Mouse (Mus musculus): Measurements from ENCODE around the gene Selenoo. TPM values are rescaled to one million over a fixed set of nuclear protein-coding genes. Genes with fewer than 3 reads are reported as not detected.

The Selenoo gene
- total RNA-seq, 1 experiment from 2014 or later, result 23.8 TPM

DNA sequence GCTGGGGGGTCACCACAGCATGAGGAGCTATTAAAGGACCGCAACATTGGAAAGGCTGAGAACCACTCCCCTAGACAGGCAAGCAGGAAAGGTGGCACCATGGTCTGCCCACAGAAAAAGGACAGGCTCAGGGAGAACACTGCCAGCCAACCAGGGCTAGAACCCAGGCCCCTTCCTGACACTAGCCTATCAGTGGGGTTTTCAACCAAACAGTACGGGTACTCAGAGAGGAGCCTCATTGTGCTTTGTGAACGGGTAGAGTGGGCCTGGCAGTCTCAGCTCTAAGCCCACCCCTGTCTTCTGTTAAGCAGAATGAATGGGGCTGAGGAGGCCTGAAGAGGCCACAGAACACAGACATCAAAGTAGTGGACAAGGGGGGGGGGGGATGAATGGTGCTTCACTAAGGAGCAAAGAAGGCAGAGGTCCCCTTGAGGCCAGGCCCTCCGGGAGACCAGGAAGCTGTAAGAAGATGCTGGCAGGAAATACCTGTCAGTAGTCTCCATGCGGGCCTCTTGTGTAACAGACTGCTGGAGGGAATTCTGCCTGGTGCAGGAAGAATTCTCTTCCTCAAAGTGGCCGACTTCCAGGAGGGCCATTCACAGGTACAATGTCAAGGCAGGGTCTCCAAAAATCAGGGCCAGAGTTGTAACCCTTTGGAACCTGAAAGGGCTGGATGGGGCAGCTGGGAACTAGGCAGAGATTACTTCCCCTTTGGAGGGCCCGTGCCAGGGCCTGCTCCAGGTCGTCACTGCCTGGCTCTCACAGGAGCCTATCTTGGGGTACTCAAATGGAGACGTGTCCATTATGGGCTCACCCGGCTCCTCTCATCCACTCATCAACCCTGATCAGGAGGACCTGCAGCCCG is 14.0 kb upstream of the Selenoo start, which contains the start of gene Trabd:
TSS of gene Trabd (plus strand) at position 512 of the 865 bp plus-strand sequence.
- no peak for ATAC-seq (replicated peaks; ENCODE audit: insufficient number of reproducible peaks, low FRiP score, low TSS enrichment, poor library complexity, severe bottlenecking)

DNA sequence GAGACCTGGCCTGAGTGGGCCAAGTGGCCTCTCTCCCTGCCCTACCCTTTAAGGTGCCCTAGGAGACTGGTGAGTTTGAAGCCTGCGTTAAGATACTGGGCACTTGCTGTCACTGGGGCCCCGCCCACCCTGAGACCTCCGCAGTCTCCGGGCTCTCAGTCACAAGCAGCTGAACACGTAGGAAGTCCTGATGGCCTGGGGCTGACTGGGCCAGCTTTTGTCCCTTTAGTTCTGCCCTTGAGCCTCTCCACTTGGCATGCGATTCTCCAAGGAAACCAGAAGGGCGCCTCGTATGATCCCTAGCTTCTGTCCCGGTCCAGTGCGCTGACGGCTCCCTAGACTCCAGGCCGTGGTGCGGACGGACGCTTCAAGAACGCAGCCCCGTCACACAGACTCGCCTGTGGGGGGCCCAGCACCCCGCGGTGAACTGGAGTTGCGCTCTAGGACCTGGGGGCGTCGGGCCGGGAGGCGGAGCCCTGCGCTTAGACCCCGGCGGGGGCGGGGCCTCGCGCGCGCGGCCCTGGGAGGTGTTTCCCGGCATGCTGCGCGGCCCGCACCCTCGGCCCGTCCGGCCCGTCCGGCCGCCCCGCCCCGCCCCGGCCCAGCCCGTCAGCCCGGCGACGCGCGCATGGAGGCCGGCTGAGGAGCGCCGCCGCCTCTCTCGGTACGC is 13.3 kb upstream of the Selenoo start:
- ATAC-seq (replicated peaks; ENCODE audit: insufficient number of reproducible peaks, low FRiP score, low TSS enrichment, poor library complexity, severe bottlenecking), result peak; percentile 59

GRCm38 (mm10) chr15:89076156-89076731 is 12.6 kb upstream of the Selenoo start:
- ATAC-seq (replicated peaks; ENCODE audit: insufficient number of reproducible peaks, low FRiP score, low TSS enrichment, poor library complexity, severe bottlenecking), result no peak

- peak; percentile 54 for ATAC-seq (replicated peaks; ENCODE audit: insufficient number of reproducible peaks, low FRiP score, low TSS enrichment, poor library complexity, severe bottlenecking)
These were observed 10.6 kb upstream of the Selenoo start for GRCm38 (mm10) chr15:89078208-89078836.

- ATAC-seq (replicated peaks; ENCODE audit: insufficient number of reproducible peaks, low FRiP score, low TSS enrichment, poor library complexity, severe bottlenecking), result no peak
These were observed 5.0 kb upstream of the Selenoo start for GRCm38 (mm10) chr15:89083906-89084305.

DNA sequence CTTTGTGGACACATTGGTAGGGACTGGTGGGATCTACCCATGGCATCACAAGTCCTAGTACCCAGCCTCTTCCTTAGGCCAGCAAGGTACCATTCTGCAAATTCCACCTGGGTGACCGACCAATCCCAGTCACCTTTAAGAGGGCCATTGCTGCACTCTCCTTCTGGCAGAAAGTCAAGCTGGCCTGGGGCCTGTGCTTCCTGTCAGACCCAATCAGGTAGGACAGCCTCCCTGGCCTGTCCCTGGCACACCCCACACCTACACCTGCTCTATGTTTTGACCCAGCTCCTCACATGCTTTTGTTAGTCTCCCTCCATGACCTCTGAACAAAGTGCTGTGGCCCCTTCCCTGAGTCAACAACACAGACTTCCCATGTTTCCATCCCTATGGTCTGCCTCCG is 4.1 kb upstream of the Selenoo start:
- ATAC-seq (replicated peaks; ENCODE audit: insufficient number of reproducible peaks, low FRiP score, low TSS enrichment, poor library complexity, severe bottlenecking), result no peak

- ATAC-seq (replicated peaks; ENCODE audit: insufficient number of reproducible peaks, low FRiP score, low TSS enrichment, poor library complexity, severe bottlenecking), result no peak
These were observed 566 bp downstream of the Selenoo start for GRCm38 (mm10) chr15:89089248-89090051.

- no peak for ATAC-seq (replicated peaks; ENCODE audit: insufficient number of reproducible peaks, low FRiP score, low TSS enrichment, poor library complexity, severe bottlenecking)
These were observed 1.8 kb downstream of the Selenoo start for GRCm38 (mm10) chr15:89090662-89091061.

GRCm38 (mm10) chr15:89092181-89092580 is 3.3 kb downstream of the Selenoo start:
- no peak for ATAC-seq (replicated peaks; ENCODE audit: insufficient number of reproducible peaks, low FRiP score, low TSS enrichment, poor library complexity, severe bottlenecking)

DNA sequence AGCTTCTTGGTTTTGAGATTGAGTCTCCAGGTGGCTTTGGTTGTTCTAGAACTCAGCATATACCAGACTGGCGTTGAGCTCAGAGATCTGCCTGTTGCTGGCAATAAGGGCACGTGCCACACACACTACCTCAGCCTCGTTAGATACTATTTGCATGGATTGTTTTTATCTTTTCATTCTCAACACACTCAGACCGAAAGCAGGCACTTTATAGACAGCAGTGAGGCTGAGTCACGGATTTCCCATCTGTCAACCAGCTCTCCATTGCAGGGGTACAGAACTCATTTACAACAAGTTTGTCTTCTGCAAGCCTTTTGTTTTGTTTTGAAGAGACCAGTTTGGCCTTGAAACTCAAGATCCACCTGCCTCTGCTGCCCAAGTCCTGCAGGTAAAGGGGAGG is 8.6 kb downstream of the Selenoo start:
- ATAC-seq (replicated peaks; ENCODE audit: insufficient number of reproducible peaks, low FRiP score, low TSS enrichment, poor library complexity, severe bottlenecking), result no peak

DNA sequence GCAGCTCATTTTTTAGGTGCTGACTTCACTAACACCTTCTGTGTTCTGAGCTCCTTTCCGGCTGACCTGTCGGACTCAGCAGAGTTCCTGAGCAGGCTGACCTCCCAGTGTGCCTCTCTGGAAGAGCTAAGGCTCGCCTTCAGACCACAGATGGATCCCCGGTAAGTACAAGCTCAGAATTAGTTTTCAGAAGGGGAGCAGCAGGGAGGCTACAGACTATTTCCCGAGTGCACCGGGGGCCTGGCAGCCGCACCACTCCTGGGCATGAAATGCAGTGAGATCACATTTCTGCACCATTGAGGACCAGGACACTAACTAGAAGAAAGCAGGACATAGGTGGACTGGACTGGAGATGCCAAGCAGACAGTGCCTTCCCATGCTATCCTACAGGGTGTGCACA is 9.7 kb downstream of the Selenoo start:
- ATAC-seq (replicated peaks; ENCODE audit: insufficient number of reproducible peaks, low FRiP score, low TSS enrichment, poor library complexity, severe bottlenecking), result no peak

DNA sequence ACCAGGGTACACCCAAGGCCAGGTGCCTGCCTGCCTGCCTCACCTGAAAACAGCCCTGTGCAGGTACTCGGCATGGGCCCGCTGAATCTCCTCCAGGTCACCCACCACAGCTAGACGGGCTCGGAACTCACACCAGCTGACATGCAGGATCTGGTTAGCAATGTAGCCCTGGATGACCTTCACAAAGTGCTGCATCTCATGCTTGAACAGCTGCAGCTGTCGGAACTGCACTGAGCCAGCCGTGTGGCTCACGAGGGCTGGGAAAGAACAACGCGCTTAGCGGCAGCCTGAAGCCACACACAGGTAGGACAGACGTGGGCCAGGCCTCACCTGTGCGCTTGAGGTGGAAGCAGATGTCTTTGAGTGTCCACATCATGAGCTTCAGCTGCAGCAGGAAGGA is 11.9 kb downstream of the Selenoo start:
- no peak for ATAC-seq (replicated peaks; ENCODE audit: insufficient number of reproducible peaks, low FRiP score, low TSS enrichment, poor library complexity, severe bottlenecking)

GRCm38 (mm10) chr15:89102646-89103045 is 13.8 kb downstream of the Selenoo start:
- ATAC-seq (replicated peaks; ENCODE audit: insufficient number of reproducible peaks, low FRiP score, low TSS enrichment, poor library complexity, severe bottlenecking), result no peak

- no peak for ATAC-seq (replicated peaks; ENCODE audit: insufficient number of reproducible peaks, low FRiP score, low TSS enrichment, poor library complexity, severe bottlenecking)
These were observed 15.0 kb downstream of the Selenoo start for GRCm38 (mm10) chr15:89103921-89104320.

DNA sequence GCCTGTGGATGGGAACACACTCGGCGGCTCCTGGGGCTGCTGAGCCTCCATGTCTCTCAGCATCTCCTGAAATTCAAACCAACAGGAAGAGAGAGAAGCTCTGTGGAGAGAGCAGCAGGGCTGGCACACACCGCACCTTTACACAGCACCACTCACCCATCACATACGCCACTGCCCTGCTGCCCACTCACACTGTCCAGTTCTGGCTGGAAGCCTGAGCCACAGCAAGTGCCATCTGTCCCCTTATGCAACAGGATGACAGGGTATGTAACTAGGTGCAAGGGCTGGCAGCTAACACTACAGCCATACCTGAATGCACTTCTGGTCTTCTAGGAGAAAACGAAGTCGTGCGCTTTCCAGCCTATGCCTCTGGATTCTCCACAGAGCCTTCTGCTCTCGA is 15.5 kb downstream of the Selenoo start:
- ATAC-seq (replicated peaks; ENCODE audit: insufficient number of reproducible peaks, low FRiP score, low TSS enrichment, poor library complexity, severe bottlenecking), result no peak

GRCm38 (mm10) chr15:89106073-89106472 is 17.2 kb downstream of the Selenoo start:
- no peak for ATAC-seq (replicated peaks; ENCODE audit: insufficient number of reproducible peaks, low FRiP score, low TSS enrichment, poor library complexity, severe bottlenecking)

- ATAC-seq (replicated peaks; ENCODE audit: insufficient number of reproducible peaks, low FRiP score, low TSS enrichment, poor library complexity, severe bottlenecking), result no peak
These were observed 18.1 kb downstream of the Selenoo start for GRCm38 (mm10) chr15:89106976-89107375.

DNA sequence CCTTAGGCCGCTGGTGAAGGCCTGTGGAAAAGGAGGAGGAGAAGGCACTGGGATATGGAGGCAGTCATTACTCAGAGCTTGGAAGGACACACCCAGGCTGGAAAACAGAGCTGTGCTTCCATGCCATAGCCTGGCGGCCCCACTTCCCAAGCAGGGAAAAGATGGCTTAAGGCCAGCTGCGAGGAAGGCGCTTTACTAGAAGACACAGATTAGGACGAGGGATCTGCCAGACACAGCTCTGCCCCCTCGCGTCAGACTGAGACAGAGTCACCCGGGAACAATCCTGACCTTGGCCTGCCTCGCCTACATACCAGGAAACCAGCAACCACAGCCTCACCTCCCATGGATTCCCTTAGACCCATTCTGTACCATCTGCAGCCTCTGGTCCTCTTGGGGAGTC is 21.3 kb downstream of the Selenoo start:
- no peak for ATAC-seq (replicated peaks; ENCODE audit: insufficient number of reproducible peaks, low FRiP score, low TSS enrichment, poor library complexity, severe bottlenecking)

All from monocyte, adult 5-6 weeks (primary cell).